Mouse (Mus musculus) macrophage (primary cell): ENCODE data around the gene Srpk3. TPM values are rescaled to one million over a fixed set of nuclear protein-coding genes. Genes with fewer than 3 reads are reported as not detected.

Experiments used
- H3K27ac ChIP-seq: fragments of 350-480 bp; formaldehyde crosslinking; 2 replicates; pipeline ENCODE4 v1.9.0; 2021
- H3K36me3 ChIP-seq: fragments of 350-480 bp; formaldehyde crosslinking; 2 replicates; pipeline ENCODE4 v1.9.0; 2021; ENCODE audit errors: inconsistent target
- H3K4me3 ChIP-seq: fragments of 350-480 bp; formaldehyde crosslinking; 2 replicates; pipeline ENCODE4 v1.9.0; 2021; ENCODE audit errors: inconsistent target
- H3K79me2 ChIP-seq: fragments of 350-480 bp; formaldehyde crosslinking; 2 replicates; pipeline ENCODE4 v1.9.0; 2021; ENCODE audit errors: inconsistent target
- WGBS: methylation state at CpG from one replicate; pipeline ENCODE4 v1.1.7; 2026; ENCODE audit warnings: inconsistent platforms; ENCODE audit not compliant: missing documents; 5-methylcytosine and 5-hydroxymethylcytosine counted together
- polyA plus RNA-seq: library from polyadenylated mRNA; stranded (reverse); fragments of 250-400 nt; gene quantifications from 3 replicates; pipeline ENCODE4 v1.2.4, GENCODE M21; 2018; ENCODE audit warnings: inconsistent platforms

The Srpk3 gene
- polyA plus RNA-seq, 1 experiment from 2014 or later = 0.87 TPM

- peaks cover 53% of the 10 kb centered on the region for H3K79me2 ChIP-seq
- H3K4me3 ChIP-seq = peak overlapping the region; percentile 65
- H3K27ac ChIP-seq = peak overlapping the region; percentile 80
- H3K36me3 ChIP-seq = no peaks in the 10 kb centered on the region
Observed at GRCm38 (mm10) chrX:73785666-73786065, 11.5 kb downstream of the Srpk3 start.

DNA sequence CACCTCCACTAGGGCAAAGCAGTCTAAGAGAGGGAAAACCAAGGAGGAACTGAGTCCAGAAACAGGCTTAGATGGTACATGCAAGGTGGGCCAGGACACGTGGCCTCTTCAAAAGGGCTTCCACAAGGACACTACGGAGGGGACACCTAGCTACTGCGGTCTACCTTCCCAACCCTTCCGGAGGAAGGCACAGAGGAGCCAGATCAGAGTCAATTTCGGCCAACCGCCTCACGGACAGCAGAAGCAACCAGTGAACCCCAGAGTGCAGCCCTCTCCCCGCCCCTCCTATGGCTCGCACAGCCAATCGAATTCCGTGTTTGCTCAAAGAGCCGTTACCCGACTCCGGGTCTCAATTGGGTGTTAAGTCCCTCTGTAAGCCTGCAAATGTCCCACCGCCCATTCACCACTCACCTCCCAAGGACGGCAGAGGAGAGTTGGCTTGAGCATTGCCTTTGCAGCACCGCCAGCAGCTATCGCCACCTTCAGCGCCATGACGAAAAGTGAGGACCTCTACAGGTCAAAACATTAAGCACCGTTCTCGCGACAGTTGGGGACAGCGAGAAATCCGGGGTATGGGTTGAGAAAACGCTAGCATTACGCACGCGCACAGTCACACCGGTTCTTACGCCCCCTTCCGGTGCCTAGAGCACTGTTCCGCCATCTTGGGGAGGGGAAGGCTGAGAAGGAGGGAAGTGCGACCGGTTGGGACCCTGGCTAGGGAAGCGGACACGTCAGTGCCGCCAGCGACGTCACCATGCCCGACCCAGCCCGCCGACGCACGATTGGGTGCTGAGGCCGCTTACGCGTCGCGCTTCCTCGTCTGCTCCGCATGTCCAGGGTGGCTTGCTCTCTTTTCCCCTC is 12.4 kb downstream of the Srpk3 start, which contains the start of the genes Idh3g and Ssr4:
Gene Idh3g, minus strand, starts transcription at position 534 of the 861 bp plus-strand sequence.
Gene Ssr4, plus strand, starts transcription at position 665 of the 861 bp plus-strand sequence.
- Histone ChIP-seq H3K79me2 (peaks cover 53% of the 10 kb centered on the region), H3K27ac (peak within 1 kb of the TSS; percentile 80), H3K4me3 (peak within 1 kb of the TSS; percentile 65), H3K36me3 (no peaks in the 10 kb centered on the region)
- 28% methylated on average over 28 of the region's 52 CpGs for WGBS

DNA sequence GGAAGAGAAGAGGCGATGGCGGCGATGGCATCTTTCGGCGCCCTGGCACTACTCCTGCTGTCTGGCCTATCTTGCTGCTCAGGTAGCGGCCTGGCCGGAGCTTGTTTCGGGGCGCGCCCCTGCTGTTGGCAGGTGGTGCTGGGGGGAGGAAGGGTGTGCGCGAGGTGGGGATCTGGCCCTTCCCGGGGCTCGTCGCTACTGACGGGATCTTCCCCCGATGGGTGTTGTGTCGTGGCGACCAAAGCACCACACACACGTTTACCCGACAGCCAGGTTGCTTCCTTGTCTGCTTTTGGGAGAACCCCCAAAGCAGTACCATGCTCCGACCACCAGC is 13.0 kb downstream of the Srpk3 start:
- no peaks in the 10 kb centered on the region for H3K36me3 ChIP-seq
- H3K27ac ChIP-seq = peak overlapping the region; percentile 38
- peak overlapping the region; percentile 52 for H3K4me3 ChIP-seq
- peaks cover 53% of the 10 kb centered on the region for H3K79me2 ChIP-seq
- WGBS = 40% methylated on average over 12 of the region's 22 CpGs

DNA sequence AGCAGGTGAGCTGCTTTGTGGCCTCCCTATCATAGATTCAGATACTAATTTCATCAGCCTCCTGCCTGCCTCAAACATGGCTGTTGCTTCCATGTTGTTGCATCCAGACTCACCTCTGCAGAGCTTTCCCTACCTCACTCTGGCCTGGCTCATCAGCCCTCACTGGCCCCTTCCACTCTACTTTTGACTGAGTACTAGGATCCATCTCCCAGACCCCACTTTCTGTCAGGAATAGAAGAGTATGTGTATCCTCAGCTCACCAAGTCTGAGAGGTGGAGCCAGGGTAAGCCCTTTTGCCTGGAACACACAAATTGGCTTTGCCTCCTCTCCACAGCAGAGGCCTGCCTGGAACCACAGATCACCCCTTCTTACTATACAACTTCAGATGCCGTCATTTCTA is 14.3 kb downstream of the Srpk3 start:
- Histone ChIP-seq H3K27ac (no peak overlapping the region), H3K36me3 (no peaks in the 10 kb centered on the region), H3K79me2 (peaks cover 46% of the 10 kb centered on the region), H3K4me3 (no peak overlapping the region)
- WGBS = 100% methylated on average over 1 of the region's 1 CpGs

DNA sequence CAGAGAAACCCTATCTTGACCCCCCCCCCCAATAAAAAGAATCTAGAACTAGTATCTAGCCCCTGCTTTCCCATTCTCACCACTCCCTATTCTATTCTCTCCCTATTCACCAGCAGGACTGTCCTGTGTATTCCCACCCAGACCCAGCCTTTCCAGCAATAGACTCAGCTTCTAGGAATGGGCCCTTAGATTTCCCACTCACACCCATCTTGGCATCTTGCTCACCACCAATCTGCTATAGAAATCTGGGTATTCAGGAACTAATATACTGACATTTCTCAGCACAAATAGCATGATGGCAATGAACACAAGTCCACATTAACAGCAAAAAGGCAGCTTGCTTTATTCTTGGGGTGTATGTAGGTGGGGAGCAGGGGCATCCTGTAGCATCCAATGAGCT is 18.8 kb downstream of the Srpk3 start:
- peaks cover 8% of the 10 kb centered on the region for H3K79me2 ChIP-seq
- H3K27ac ChIP-seq = no peak overlapping the region
- H3K36me3 ChIP-seq = no peaks in the 10 kb centered on the region
- no peak overlapping the region for H3K4me3 ChIP-seq

DNA sequence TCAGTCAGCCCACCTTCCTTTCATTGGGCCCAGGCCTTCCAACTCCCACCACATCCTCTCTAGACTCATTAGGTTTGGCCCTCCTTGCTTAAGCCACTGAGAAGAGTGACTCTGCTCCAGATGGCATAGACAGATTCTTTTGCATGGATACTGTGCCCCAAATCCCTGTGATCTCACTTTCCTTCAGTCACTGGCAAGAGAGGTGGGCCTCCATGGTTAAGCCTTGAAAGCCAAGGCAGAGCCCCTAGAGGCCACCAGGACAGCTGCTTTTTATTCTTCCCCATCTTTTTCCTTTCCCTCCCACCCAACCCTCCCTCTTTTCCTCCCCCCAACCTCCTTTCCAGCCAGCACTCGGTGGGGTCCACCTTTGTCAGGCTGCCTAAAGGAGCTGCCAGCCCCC is 19.3 kb downstream of the Srpk3 start:
- WGBS = no CpG with 5 or more reads among the region's 1 CpGs
- Histone ChIP-seq H3K36me3 (no peaks in the 10 kb centered on the region), H3K79me2 (peaks cover 3% of the 10 kb centered on the region; the same call in 1 of the 2 replicates)

GRCm38 (mm10) chrX:73797511-73797910 is 23.3 kb downstream of the Srpk3 start:
- Histone ChIP-seq H3K4me3 (no peak overlapping the region), H3K27ac (no peak overlapping the region), H3K79me2 (no peaks in the 10 kb centered on the region), H3K36me3 (no peaks in the 10 kb centered on the region)
- 89% methylated on average over 2 of the region's 2 CpGs for WGBS

More for the DNA sequence above, 19.3 kb downstream of the Srpk3 start:
- H3K27ac ChIP-seq = no peak overlapping the region
- H3K4me3 ChIP-seq = no peak overlapping the region

- Histone ChIP-seq H3K4me3 (no peak overlapping the region), H3K36me3 (no peaks in the 10 kb centered on the region), H3K27ac (no peak overlapping the region), H3K79me2 (no peaks in the 10 kb centered on the region)
- WGBS = 38% methylated on average over 8 of the region's 9 CpGs
Observed at GRCm38 (mm10) chrX:73798502-73798901, 24.3 kb downstream of the Srpk3 start.

- Histone ChIP-seq H3K36me3 (no peaks in the 10 kb centered on the region), H3K4me3 (no peak overlapping the region), H3K27ac (no peak overlapping the region), H3K79me2 (no peaks in the 10 kb centered on the region)
- WGBS = 92% methylated on average over 1 of the region's 1 CpGs
Observed at GRCm38 (mm10) chrX:73805814-73806213, 31.6 kb downstream of the Srpk3 start.

DNA sequence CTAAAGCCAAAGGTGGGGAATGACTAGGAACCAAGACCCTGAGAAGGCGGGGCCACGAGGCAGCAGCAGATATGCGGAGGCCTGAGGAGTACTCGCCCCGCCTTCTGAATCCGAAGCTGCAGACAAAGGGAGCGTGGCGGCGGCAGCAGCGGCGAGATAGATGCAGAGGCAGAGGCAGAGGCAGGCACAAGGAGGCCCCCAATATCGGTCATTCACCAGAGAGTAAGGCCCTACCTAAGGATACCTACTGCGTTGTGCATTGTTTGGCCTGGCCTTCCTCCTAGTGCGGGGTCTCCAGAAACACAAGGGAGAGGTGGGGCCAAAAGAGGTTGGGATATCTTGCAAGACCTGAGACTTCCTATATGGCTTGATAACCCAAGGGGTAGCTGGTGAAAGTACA is 40.9 kb downstream of the Srpk3 start:
- 76% methylated on average over 14 of the region's 14 CpGs for whole genome bisulfite sequencing

DNA sequence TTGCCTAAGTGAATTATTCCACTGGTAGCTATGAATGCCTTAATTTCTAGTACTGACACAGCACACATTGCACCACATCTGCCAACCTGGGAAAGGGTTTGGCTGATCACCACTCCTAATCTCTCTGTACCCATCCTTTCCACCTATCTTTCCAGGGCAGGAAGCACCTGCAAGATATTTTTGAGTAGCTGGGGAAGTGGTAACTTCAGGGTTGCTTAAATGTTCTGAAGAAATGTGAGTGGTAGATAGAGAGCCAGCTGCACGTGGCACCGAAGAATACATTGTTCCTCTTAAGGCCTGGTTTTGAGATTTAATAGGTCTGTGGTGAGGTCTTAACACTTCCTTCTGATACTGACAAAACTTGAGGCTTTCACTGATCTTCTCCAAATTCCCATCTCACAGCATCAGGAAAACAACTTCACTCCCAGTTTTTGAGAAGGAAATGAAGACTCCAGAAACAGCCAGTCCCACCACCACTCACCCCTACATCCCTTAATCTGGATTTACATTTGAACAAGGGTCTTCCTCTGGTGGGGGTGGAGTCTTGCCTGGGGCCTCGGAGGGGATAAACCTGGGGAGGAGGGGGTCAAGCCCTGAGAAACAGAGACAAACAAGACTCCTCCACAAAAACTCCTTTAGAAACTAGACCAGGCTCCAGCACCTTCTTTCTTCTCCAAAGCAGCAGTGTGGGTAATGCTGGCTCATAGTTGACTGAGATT is 42.5 kb downstream of the Srpk3 start:
- no peak overlapping the region for H3K27ac ChIP-seq
- 29% methylated on average over 3 of the region's 3 CpGs for WGBS
- no peak overlapping the region for H3K4me3 ChIP-seq

More for the DNA sequence above, 40.9 kb downstream of the Srpk3 start:
- no peak overlapping the region for H3K27ac ChIP-seq
- H3K4me3 ChIP-seq = no peak overlapping the region
- H3K36me3 ChIP-seq = no peaks in the 10 kb centered on the region
- no peaks in the 10 kb centered on the region for H3K79me2 ChIP-seq

GRCm38 (mm10) chrX:73823747-73824146 is 49.5 kb downstream of the Srpk3 start:
- H3K79me2 ChIP-seq = no peaks in the 10 kb centered on the region
- H3K36me3 ChIP-seq = no peaks in the 10 kb centered on the region
- H3K27ac ChIP-seq = no peak overlapping the region
- 54% methylated on average over 17 of the region's 17 CpGs for WGBS
- no peak overlapping the region for H3K4me3 ChIP-seq

More for the DNA sequence above, 42.5 kb downstream of the Srpk3 start:
- H3K36me3 ChIP-seq = no peaks in the 10 kb centered on the region
- H3K79me2 ChIP-seq = no peaks in the 10 kb centered on the region

DNA sequence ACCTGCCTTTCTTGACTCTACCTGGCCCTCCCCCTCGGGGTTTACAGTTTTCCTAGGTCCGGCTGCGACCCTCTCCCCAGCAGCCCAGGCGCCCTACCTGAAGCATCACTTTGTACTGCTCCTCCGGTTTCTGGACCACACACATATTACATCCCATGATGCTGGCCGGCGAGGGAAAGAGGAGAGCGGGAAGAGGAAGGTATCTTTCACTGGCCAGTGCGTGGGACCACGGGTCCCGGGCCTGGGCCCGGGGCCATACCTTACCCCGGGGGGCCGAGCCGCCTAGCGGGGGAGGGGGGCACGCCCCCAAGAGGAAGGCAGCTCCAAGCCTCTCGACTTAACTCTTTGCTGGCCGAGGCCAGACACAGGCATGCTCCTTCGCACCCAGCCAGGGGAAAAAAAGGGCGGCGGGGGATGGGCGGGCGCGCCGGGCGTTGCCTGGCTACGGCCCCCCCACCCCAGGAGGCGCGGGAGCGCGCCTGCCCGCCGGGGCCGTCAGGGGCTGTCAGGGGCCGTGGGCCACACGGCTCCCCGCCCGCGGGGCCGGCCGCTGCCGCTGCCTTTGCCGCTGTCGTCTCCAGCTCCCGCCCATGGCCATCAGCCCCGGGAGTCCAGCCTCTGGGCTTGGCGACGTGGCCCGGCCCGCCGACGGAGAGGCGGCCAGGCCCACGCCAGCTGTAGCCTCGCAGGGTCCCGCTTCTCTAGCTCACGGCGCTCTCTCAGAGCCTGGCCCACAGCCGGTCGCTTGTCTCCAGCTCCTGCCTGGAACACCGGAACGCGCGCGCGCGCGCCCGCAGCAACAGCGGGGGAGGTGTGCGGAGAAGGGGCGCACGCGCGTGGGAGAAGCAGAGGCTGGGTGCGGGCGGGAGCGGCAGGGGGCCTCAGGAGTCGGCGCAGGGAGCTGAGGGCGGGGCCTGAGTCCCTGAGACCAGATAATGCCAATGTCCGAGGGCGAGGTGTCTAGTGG is 50.3 kb downstream of the Srpk3 start, which contains the start of gene Pdzd4:
Gene Pdzd4, minus strand, starts transcription at position 785 of the 967 bp plus-strand sequence.
- H3K79me2 ChIP-seq = no peaks in the 10 kb centered on the region
- no peaks in the 10 kb centered on the region for H3K36me3 ChIP-seq
- no peak within 1 kb of the TSS for H3K4me3 ChIP-seq
- 21% methylated on average over 57 of the region's 84 CpGs for WGBS
- no peak within 1 kb of the TSS for H3K27ac ChIP-seq
